In the genomic region with DNA sequence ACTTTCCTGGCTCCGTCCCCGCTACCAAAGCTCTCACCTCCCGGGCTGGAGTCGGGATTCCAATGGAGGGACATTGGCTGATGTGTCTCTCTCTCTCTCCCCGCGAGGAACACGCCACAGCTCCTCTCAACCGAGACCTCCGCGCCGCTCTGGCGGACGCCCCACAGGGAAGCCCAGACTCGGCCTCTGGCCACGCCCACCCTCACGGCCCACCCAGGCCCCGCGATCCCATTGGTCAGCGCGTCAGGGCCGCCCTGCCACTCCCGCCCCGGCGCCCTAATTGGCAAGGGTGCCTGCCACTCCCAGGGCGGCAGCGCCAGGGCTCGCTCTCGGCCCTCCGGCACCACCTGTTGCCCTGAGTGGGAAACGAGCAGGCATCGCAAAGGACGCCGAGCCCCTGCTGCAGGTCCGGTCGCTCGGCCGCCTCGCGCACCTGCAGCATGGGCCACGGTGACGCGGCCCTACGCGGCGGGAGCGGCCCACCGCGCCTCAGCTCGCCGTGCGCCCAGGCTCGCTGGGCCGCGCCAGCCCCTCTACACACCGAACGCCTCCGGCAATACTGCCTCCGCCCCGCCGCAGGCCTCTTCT, we compare ENCODE assay signal across 8 mouse cellular contexts. TPM values are rescaled to one million over a fixed set of nuclear protein-coding genes. Genes with fewer than 3 reads are reported as not detected.
DNase-seq lines count a peak whose midpoint lies in the region; ATAC-seq and TF ChIP-seq lines count a peak whose summit lies in the region.

No protein-coding gene starts in this region.

- no peaks in the 10 kb centered on the region for H3K9me3 ChIP-seq in ES-Bruce4 (replicated peaks; ENCODE audit: control insufficient read depth, insufficient read depth, low read length, poor library complexity, severe bottlenecking)
- no peaks in the 10 kb centered on the region for H3K9me3 ChIP-seq in forebrain, embryonic 14.5 days (replicated peaks; ENCODE audit: control insufficient read depth, low read length)

- DNase-seq in forebrain, embryonic 14.5 days (ENCODE audit: low spot score) = peak; percentile 98
- peak; percentile 98 for DNase-seq in heart, postnatal 25 days (ENCODE audit: low spot score)
- DNase-seq in layer of hippocampus, adult 18-20 months (ENCODE audit: low spot score in 2 of 2) = peak; percentile 97 to 98
- DNase-seq in lung, adult 2 months = peak; percentile 99
- peak; percentile 99 for DNase-seq in thymus, adult 18-20 months

- 0 out of 2 replicates have a peak, but pooled peaks have one; percentile 15 for TF ChIP-seq EP300 in ES-Bruce4 (IDR thresholded peaks at IDR 0.05; ENCODE audit: insufficient read depth, low read depth, low read length)

- peaks cover 12% of the 10 kb centered on the region for H3K36me3 ChIP-seq in ES-Bruce4 (ENCODE audit: control insufficient read depth, insufficient read depth, low read length, poor library complexity, severe bottlenecking)
- no peaks in the 10 kb centered on the region for H3K36me3 ChIP-seq in forebrain, embryonic 14.5 days (ENCODE audit: control insufficient read depth, insufficient read depth, low read length)

- peaks cover 2% of the 10 kb centered on the region for H3K4me1 ChIP-seq in ES-Bruce4 (ENCODE audit: control insufficient read depth, insufficient read depth, low read length)
- peaks cover 6% of the 10 kb centered on the region; the same call in 1 of the 2 replicates for H3K4me1 ChIP-seq in forebrain, embryonic 14.5 days (ENCODE audit: control insufficient read depth, insufficient read depth, low read length)
- peaks cover 6% of the 10 kb centered on the region; the same call in 1 of the 2 replicates for H3K4me1 ChIP-seq in lung, adult 2 months (ENCODE audit: control insufficient read depth, insufficient read depth, low read length)

- peak overlapping the region; percentile 58 for H3K9ac ChIP-seq in ES-Bruce4 (ENCODE audit: low read depth, poor library complexity, severe bottlenecking)
- peak overlapping the region; percentile 82 for H3K9ac ChIP-seq in forebrain, embryonic 14.5 days (ENCODE audit: low read length)

- intact Hi-C loops in heart, postnatal 25 days (cut with DNase I) = loop anchor here (2.0 to 10.0 kb wide), 3 partner anchors 19 to 203 kb away; no protein-coding TSS in a partner anchor

- H3K27me3 ChIP-seq in ES-Bruce4 (ENCODE audit: control insufficient read depth, insufficient read depth, low read length, poor library complexity, severe bottlenecking) = no peaks in the 10 kb centered on the region
- H3K27me3 ChIP-seq in forebrain, embryonic 14.5 days (replicated peaks; ENCODE audit: control insufficient read depth, insufficient read depth, low read length) = no peaks in the 10 kb centered on the region

- H3K27ac ChIP-seq in ES-Bruce4 (ENCODE audit: insufficient read depth, low read length) = peak overlapping the region; percentile 23
- H3K27ac ChIP-seq in forebrain, embryonic 14.5 days (ENCODE audit: low read depth, low read length) = peak overlapping the region; percentile 93

- peak; percentile 58 for TF ChIP-seq CTCF in ES-Bruce4 (IDR thresholded peaks at IDR 0.05; ENCODE audit: low read depth, low read length)
- TF ChIP-seq CTCF in lung, adult 2 months (IDR thresholded peaks at IDR 0.05; ENCODE audit: insufficient read depth, low read length) = peak; percentile 45; the same call in 1 of the 2 replicates

- TF ChIP-seq POLR2A in ES-Bruce4 (IDR thresholded peaks at IDR 0.05; ENCODE audit: insufficient read depth, low read length) = peak; percentile 94
- TF ChIP-seq POLR2A in lung, adult 2 months (IDR thresholded peaks at IDR 0.05; ENCODE audit: borderline replicate concordance, extremely low read depth, low read depth, low read length) = peak; percentile 99

- WGBS in forebrain, embryonic 14.5 days = under 1% methylated on average over 35 of the region's 60 CpGs
- WGBS in lung, adult 2 months = under 1% methylated on average over 59 of the region's 60 CpGs

- peak; percentile 94 for ATAC-seq in cerebellum, adult (ENCODE audit: insufficient number of reproducible peaks, low FRiP score, low TSS enrichment)
- ATAC-seq in forebrain, embryonic 14.5 days = peak; percentile 98
- peak; percentile 83 for ATAC-seq in neutrophil, adult 5-6 weeks (ENCODE audit: extremely low read depth, insufficient number of reproducible peaks, low FRiP score, poor library complexity, severe bottlenecking)

- H3K4me3 ChIP-seq in ES-Bruce4 (ENCODE audit: low read depth, low read length) = peak overlapping the region; percentile 93
- H3K4me3 ChIP-seq in forebrain, embryonic 14.5 days (ENCODE audit: low read depth, low read length) = peak overlapping the region; percentile 90
- peak overlapping the region; percentile 96 for H3K4me3 ChIP-seq in lung, adult 2 months (replicated peaks; ENCODE audit: extremely low read depth, low read depth, low read length)

- peak overlapping the region; percentile 82 for H3K4me2 ChIP-seq in forebrain, embryonic 14.5 days (ENCODE audit: low read length)

RNA-seq across cellular contexts. Expression of a gene that starts 0.5 kb away (rescaled TPM):
- polyA plus RNA-seq in ES-Bruce4 (2011; ENCODE audit: insufficient read depth, insufficient read length, low read depth, missing spikeins) = 23.7 and 26.5 TPM in 2 replicates
- 98.1 and 105 TPM in 2 replicates for polyA plus RNA-seq in forebrain, embryonic 14.5 days (2014; fragmentation: Nextera tagmentation; extraction: Ambion mirVana)
- 10 to 100 TPM; 19.6 to 22.0 TPM for total RNA-seq in heart, postnatal 25 days (2021)
- total RNA-seq in layer of hippocampus, adult 18-20 months (2021) = 10 to 100 TPM; 26.6 to 28.8 TPM
- polyA plus RNA-seq in lung, adult 2 months (2012; rRNA removed) = 7.6 and 7.7 TPM in 2 replicates
- total RNA-seq in neutrophil, adult 5-6 weeks (2017) = 19.5 and 22.5 TPM in 2 replicates

Comparison
In these comparisons a context has a peak if more than half of its experiments do, and no peak if none do; other contexts are left out.
1. Peak in every context shown above with its lines: DNase-seq, ATAC-seq, H3K4me3 ChIP-seq and H3K27ac ChIP-seq.